Mouse (Mus musculus): ENCODE results near the gene Sema6c. TPM values are rescaled to one million over a fixed set of nuclear protein-coding genes. Genes with fewer than 3 reads are reported as not detected.

Gene Sema6c
- polyA plus RNA-seq, 1 experiment, result 38.5 TPM

DNA sequence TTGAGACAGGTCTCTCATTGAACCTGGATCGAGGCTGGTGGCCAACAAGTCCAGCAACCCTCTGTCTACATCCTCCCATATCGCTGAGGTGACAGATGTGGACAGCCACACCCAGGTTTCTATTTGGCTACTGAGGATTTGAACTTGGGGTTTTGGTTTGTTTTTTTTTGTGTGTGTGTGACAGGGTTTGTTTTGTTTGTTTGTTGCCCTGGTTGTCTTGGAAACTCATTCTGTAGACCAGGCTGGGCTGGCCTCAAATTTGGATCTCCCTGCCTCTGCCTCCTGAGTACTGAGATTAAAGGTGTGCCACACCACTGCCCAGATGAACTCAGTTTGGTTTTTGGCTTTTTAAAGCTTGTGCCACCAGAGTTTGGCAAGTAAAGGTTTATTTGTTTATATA lies 62.8 kb downstream of the Sema6c start:
- no peaks in the 10 kb centered on the region for H3K27me3 ChIP-seq (ENCODE audit: control insufficient read depth, insufficient read depth, low read length)
- TF ChIP-seq POLR2A (IDR thresholded peaks at IDR 0.05; ENCODE audit: control insufficient read depth, low read depth, low read length) (no peak), CTCF (IDR thresholded peaks at IDR 0.05; ENCODE audit: control insufficient read depth, insufficient read depth, insufficient replicate concordance, low read depth, low read length) (no peak)
- H3K4me3 ChIP-seq (ENCODE audit: control insufficient read depth, low read depth, low read length), result no peak overlapping the region
- H3K36me3 ChIP-seq (ENCODE audit: control insufficient read depth, insufficient read depth, low read length), result no peaks in the 10 kb centered on the region
- H3K4me1 ChIP-seq (ENCODE audit: control insufficient read depth, insufficient read depth, low read length), result no peaks in the 10 kb centered on the region
- H3K27ac ChIP-seq (ENCODE audit: control insufficient read depth, insufficient read depth, low read depth, low read length), result no peak overlapping the region

Other genes with a start within 250 kb of the Sema6c start
- gene Selenbp1, start 227.4 kb upstream of the Sema6c start, polyA plus RNA-seq (2012; rRNA removed), result 19.4 and 24.6 TPM in 2 replicates
- gene Rfx5, start 206.4 kb upstream of the Sema6c start, polyA plus RNA-seq (2012; rRNA removed), result 12.1 and 13.6 TPM in 2 replicates
- 24.1 and 24.3 TPM in 2 replicates for gene Pi4kb, start 185.7 kb upstream of the Sema6c start, polyA plus RNA-seq (2012; rRNA removed)
- 37.7 and 43.3 TPM in 2 replicates for gene Zfp687, start 145.0 kb upstream of the Sema6c start, polyA plus RNA-seq (2012; rRNA removed)
- gene Psmd4, start 117.8 kb upstream of the Sema6c start, polyA plus RNA-seq (2012; rRNA removed), result 209 and 219 TPM in 2 replicates
- gene Pip5k1a, start 53.5 kb upstream of the Sema6c start, polyA plus RNA-seq (2012; rRNA removed), result 14.4 and 17.8 TPM in 2 replicates
- 31.8 and 32.6 TPM in 2 replicates for gene Vps72, start 49.4 kb upstream of the Sema6c start, polyA plus RNA-seq (2012; rRNA removed)
- 8.6 and 10.4 TPM in 2 replicates for gene Tmod4, start 36.0 kb upstream of the Sema6c start, polyA plus RNA-seq (2012; rRNA removed)
- 41.4 and 43.3 TPM in 2 replicates for gene Scnm1, start 26.4 kb upstream of the Sema6c start, polyA plus RNA-seq (2012; rRNA removed)
- 7.5 and 7.9 TPM in 2 replicates for gene Lysmd1, start 26.4 kb upstream of the Sema6c start, polyA plus RNA-seq (2012; rRNA removed)
- gene Tnfaip8l2, start 18.1 kb upstream of the Sema6c start, polyA plus RNA-seq (2012; rRNA removed), result 0.81 and 0.82 TPM in 2 replicates
- gene Gabpb2, start 57.5 kb downstream of the Sema6c start, polyA plus RNA-seq (2012; rRNA removed), result 5.2 and 5.6 TPM in 2 replicates
- 95.8 and 99.6 TPM in 2 replicates for gene Cdc42se1, start 68.3 kb downstream of the Sema6c start, polyA plus RNA-seq (2012; rRNA removed)
- 744 and 839 TPM in 2 replicates for gene Mllt11, start 71.7 kb downstream of the Sema6c start, polyA plus RNA-seq (2012; rRNA removed)
- gene Gm128, start 81.1 kb downstream of the Sema6c start, polyA plus RNA-seq (2012; rRNA removed), result 603 and 652 TPM in 2 replicates
- gene Bnipl, start 90.7 kb downstream of the Sema6c start, polyA plus RNA-seq (2012; rRNA removed), result 1.9 and 2.0 TPM in 2 replicates
- 60.3 and 61.1 TPM in 2 replicates for gene Mindy1, start 120.9 kb downstream of the Sema6c start, polyA plus RNA-seq (2012; rRNA removed)
- gene Prune1, start 121.6 kb downstream of the Sema6c start, polyA plus RNA-seq (2012; rRNA removed), result 18.3 and 19.1 TPM in 2 replicates
- 7.6 and 7.8 TPM in 2 replicates for gene Anxa9, start 146.7 kb downstream of the Sema6c start, polyA plus RNA-seq (2012; rRNA removed)
- 27.5 and 27.6 TPM in 2 replicates for gene Cers2, start 154.3 kb downstream of the Sema6c start, polyA plus RNA-seq (2012; rRNA removed)
- gene Setdb1, start 196.7 kb downstream of the Sema6c start, polyA plus RNA-seq (2012; rRNA removed), result 20.0 and 24.3 TPM in 2 replicates
- 198 and 300 TPM in 2 replicates for gene 4930558C23Rik, start 242.4 kb downstream of the Sema6c start, polyA plus RNA-seq (2012; rRNA removed)

Measured in testis, adult 2 months (tissue).